Mouse (Mus musculus) layer of hippocampus, adult 11-12 months (tissue): ENCODE measurements around the gene Svop.

Experiments
- DNase-seq: peaks from one replicate; pipeline ENCODE4 v3.0.0; 2022; ENCODE audit warnings: low spot score

Gene Svop

DNA sequence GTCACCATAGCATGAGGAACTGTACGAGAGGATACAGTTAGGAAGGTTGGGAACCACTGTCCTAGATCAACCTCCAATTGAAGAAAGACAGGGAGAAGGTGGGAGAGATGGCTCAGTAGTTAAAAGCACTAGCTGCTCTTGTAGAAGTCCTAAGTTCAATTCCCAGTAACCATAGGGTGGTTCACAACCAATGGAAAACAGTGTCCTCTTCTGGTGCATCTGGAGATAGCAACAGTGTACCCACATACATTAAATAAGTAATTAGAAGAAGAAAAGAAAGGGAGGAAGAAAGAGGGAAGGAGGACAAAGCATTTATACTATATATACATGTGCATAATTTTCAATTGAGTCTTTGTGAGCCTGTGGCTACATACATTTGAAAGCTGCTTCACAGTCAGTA lies 46.2 kb downstream of the Svop start:
- DNase-seq = no peak

- DNase-seq = no peak
Observed at GRCm38 (mm10) chr5:114043800-114044199, 47.6 kb downstream of the Svop start.

DNA sequence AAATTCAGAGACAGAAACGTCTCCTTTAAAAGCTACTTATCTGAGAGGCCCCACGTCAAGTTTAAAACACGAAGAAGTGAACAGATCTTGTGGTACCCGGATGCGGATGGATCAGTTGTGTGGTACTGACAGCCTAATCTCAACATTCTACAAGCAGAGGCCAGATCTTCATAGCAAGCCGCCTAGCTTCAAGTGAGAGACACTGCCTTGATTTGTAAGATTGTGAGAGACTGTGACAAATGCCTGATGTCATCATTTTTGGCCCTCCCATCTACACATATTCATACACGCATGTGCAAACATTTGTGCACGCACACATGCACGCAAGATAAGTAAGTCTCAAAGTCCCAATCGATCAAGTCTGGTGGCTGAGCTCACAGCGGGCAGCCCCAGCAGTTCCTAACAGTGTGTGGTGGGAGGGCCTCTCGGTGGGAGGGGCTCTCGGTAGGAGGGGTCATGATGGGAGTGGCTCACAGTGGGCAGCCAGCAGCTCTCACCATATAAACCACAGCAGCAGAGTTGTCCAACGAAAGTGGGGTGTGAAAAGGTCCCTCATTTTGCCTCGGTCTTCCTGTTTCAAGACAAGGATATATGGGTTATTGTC lies 49.9 kb downstream of the Svop start:
- DNase-seq = no peak

DNA sequence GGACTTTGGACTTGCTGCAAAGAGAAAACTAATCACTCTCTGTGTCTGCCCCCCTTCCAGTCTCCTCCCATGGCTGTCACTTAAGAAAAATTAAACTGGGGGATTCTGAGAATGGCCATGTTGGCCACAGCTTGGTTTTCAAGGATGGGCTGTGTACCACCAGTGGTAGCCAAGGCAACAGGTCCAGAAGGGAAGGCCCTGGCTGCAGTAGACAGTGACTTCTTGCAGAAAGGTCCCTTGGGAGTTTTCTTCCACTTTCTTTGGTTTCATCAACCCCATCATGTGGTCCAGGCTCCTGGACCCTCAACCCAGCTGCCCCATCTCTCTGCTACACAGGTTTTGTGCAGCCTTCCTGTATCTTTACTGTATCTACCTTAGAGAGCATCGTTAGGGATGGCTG lies 50.5 kb downstream of the Svop start:
- no peak for DNase-seq

GRCm38 (mm10) chr5:114040508-114040907 lies 50.9 kb downstream of the Svop start:
- no peak for DNase-seq

DNA sequence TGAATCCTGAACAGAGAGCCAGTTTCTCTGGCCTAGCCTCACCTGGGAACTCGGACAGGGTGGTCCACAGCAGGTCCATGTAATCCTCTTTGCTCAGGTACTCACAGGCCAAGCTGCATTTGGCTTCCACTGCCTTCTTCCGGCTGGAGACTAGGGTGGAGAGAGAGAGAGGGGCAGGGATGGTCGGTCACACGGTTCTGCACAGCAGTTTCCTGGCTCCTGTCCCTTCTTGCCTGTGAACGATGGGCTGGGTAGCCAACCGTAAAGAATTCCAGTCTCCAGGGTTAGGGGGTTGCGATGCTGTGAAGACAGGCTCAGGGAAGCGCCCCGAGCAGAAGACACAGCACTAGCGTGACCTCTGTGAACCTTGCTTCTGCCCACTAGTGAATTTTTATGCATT lies 56.3 kb downstream of the Svop start:
- DNase-seq = no peak

- no peak for DNase-seq
Observed at GRCm38 (mm10) chr5:114034393-114034792, 57.0 kb downstream of the Svop start.

DNA sequence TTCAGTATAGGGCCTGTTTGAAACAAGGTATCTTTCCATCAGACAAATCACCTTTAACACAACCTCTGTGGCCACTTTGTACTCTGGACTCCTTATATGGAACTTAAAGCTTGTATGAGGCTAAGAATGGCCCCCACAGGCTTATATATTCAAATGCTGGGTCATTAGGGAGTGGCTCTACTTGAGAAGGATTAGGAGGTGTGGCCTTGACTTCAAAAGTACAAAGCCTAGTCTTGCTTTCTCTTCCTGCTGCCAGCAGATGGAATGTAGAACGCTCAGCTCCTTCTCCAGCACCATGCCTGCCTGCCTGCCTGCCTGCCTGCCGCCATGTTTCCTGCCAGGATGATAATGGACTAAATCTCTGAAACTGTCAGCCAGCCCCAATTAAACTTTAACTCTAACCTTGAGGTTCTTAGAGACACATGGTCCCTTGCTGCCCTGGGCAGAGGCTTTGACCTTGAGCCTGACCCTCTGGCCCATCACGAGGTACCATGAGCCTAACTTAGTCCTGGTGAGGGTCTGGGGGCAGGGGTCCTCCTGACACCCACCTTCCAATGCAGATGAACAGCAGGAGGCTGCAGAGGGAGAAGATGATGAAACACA lies 59.1 kb downstream of the Svop start:
- DNase-seq = no peak

- DNase-seq = no peak
Observed at GRCm38 (mm10) chr5:114030652-114031051, 60.7 kb downstream of the Svop start.

- DNase-seq = no peak
Observed at GRCm38 (mm10) chr5:114028111-114028510, 63.3 kb downstream of the Svop start.

DNA sequence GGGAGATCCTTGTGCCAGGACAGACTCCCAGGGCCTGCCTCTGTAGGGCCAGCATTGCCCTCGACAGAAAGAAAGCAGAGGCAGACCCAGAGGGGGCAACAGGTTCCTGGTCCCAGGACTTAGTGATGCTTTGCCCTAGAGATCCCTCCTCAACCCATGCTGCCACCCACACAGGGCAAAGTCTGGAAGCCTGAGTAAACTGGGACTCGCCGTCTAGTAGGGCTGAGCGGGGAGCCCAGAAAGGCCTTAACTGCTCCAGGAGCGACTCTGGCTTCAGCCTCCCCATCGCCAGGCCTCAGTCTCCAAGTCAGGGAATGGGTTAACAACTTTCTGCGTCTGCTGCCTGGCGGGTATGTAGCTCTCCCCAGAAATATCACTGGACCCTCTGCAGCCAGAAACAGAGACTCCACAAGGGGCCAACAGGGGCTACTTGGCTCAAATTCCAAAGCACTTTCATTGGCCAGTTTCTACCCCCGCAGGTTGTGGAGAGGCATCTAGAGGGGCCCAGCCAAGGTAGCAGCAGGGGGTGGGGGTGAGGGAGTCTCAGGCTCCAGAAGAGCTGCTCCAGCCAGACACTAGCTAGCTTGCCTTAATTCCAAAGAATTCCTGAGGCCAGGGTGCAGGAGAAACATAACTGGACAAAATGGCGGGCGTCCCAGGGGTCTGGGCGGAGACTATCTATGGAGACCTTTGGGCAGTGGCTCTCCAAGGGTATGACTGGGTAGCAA lies 64.0 kb downstream of the Svop start:
- DNase-seq = no peak

DNA sequence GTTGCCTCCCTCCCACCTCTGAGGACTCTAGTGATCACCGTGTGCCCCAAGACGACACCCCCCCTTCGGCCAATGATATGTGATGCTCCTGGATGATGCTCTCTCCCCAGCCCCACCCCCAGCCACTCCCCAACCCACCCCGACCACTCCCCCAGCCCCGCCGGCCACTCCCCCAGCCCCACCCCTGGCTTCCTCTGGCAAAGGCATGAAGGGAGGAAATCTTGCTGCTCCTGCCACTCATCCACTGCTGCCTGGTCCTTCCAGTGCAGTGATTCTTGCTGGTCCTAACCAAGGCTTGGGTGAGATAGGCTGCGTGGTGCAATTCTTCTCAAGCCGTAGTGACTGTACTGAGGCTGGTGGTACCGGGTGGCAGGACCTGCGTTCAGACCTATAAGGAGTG lies 66.5 kb downstream of the Svop start:
- no peak for DNase-seq

DNA sequence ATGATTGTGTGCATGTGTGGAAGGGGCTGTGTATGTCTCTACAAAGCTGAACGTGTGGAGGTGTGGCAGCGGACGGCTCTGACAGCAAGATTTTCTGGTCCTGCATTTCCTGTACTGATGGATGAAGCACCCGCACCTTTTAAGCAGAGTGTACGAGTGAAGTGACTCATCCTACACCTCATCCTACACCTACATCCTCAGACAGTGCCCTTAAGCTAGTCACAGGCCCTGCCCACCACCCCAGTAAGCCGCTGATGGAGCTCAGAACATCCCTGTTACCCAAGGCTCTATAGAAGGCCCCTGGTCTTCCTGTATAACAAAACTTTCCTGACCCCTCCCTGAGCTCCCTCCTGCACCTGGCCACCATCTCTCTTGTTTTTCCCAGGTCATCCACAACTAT lies 67.0 kb downstream of the Svop start:
- DNase-seq = no peak

GRCm38 (mm10) chr5:114015121-114015520 lies 76.2 kb downstream of the Svop start:
- DNase-seq = no peak

DNA sequence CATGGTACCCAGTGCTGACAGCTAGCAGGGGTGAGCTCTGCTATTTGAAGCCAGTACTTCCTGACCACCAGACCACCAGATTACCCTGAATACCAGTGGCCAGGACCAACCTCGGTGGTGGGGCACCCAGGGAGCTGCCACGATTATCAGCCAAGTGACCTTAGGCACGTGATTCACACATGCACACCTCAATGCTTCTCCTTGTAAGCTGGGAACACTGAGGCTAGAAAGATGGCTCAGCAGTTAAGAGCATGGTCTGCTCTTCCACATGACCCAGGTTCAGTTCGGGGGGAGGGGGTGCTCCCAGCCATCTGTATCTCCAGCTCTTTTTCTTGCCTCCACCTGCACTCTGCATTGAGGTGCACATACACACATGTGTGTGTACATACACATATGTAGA lies 82.3 kb downstream of the Svop start:
- no peak for DNase-seq

GRCm38 (mm10) chr5:114007753-114008453 lies 83.5 kb downstream of the Svop start:
- DNase-seq = no peak

GRCm38 (mm10) chr5:114006974-114007373 lies 84.4 kb downstream of the Svop start:
- no peak for DNase-seq

DNA sequence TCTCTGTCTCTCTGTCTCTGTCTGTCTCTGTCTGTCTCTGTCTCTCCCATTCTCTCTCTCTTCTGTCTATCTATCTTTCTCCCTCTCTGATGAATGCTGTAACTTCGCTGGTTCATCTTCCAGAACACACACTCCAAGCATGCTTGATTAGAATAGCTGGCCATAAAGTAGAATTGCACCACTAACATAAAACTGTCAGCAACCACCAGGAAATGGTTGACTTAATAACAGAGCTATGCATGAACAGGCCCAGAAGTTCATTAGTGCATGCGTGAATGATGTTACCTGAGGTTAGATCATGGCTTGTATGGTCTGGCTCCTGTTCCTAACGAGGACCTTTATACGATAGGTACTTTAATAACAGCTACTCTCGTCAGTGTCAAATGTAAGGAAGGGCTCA lies 86.3 kb downstream of the Svop start:
- no peak for DNase-seq

DNA sequence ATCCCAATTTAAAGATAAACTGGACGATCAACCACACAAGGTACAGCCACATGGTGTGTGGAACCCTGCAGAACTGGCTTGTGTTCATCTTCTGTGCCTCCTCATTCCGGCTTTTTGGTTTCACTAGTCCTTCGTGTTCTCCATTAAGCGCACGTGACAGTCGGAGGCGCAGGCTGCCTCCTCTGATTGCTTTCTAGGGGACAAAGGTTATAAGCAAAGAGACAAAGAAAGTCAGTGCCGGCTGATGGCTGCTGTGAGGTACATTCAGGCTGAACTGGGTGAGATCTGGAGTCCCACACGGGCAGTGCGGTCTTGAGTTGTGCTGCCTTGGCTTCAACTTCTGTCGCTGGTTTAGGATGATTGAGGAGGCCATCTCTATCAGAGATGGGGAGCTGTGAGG lies 86.8 kb downstream of the Svop start:
- no peak for DNase-seq

DNA sequence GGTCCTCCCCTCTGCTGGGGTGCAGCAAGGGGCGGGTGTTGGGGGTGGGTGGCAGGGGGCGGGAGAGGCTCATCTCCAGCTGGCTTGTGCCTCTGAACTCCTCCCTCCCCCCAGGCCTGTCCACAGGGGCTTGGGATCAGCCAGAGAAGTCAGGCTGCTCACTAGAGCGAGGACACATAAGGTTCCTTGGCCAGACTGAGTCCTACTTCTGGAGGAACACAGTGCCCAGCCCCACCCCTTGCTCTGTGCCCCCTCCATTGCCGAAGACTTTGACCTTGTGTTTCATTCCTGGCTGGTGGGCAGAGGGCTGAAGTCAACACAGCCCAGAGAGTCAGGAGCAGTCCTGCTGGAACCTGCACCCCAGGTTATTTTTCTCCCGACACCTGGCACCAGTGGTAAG lies 87.8 kb downstream of the Svop start, which contains the start of gene Dao:
TSS of gene Dao (plus strand) at position 162 of the 400 bp plus-strand sequence.
- DNase-seq = no peak

- no peak for DNase-seq
Observed at GRCm38 (mm10) chr5:113999382-113999781, 92.0 kb downstream of the Svop start.

DNA sequence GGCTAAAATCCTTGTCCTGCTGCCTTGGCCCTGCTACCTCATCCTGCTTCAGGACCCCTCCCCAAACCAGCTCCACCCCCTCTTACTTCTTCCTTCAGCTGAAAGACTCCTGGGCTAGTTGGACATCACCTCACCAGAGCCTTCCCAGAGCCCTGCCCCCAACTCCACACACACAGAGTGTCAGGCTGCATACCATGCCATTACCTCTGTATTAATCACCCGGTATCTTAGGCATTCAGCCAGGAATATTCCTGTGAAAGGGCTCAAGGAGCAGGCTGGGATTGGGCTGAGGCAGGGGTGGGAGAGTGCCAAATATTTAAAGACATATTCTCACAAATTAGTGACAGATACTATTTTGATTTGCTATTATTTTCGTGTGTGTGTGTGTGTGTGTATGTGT lies 94.9 kb downstream of the Svop start:
- DNase-seq = no peak
